Mouse (Mus musculus) telencephalon, adult 2 months (tissue): ENCODE measurements at regions not wholly inside any gene's neighbourhood (a gene's known extent, or its start where the extent isn't known, plus 50 kb on each side); places are given as distances from the start of the nearest gene placed in this dataset.

ENCODE experiments used
- DNase-seq: peaks from one replicate; pipeline ENCODE4 v3.0.0-alpha.2; 2011; ENCODE audit warnings: low read depth, low spot score

- no peak for DNase-seq
Observed at GRCm38 (mm10) chr9:23024061-23024460, 198.8 kb upstream of the Bmper start.

- DNase-seq = no peak
Observed at GRCm38 (mm10) chr9:23025247-23025646, 197.6 kb upstream of the Bmper start.

DNA sequence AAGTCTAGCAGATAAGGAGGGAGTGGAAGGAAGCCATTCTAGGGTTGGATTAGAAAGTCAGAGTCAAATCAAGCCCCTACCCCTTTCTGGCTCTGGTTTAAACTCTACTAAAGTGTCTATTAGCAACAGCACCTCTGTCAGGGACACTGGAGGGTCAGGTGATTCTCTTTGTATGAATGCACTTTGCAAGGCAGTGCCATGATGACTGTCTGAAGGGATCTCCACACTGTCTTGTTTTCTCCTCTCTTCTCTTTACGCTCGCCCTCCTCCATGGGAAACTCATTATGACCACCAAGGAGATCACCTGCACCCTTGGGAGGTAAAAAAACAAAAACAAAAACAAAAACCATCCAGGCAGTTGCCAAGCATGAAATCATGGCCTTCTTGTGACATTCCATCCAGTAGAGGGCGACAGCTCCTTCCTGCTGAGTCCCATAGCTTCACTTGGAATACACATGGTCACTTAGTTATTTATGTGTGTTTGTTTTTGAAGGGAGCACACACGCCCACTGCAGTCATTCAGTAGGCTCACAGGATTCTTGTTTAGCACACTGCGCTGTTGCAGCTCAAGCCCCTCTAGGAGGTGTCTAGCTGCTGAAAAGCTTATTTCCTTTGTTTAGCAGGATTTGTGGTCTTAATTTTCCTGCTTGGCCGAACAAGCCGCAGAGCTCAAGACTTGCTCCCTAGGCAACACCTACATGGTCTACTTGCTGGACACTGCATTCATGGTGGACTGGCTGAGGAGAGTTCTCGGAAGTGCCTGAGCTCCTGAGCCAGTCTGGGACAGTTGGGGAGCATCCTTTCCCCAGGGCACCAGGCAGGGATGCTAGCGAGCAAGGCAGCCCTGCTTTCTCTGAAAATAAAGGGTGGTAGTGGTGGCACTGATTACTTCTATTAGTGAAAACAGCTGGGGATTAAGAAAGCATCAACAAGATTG lies 195.2 kb upstream of the Bmper start:
- DNase-seq = peak; percentile 46

GRCm38 (mm10) chr9:23029421-23029820 lies 193.5 kb upstream of the Bmper start:
- DNase-seq = no peak

- DNase-seq = no peak
Observed at GRCm38 (mm10) chr9:23030138-23030537, 192.7 kb upstream of the Bmper start.

GRCm38 (mm10) chr9:23030546-23030945 lies 192.3 kb upstream of the Bmper start:
- no peak for DNase-seq

DNA sequence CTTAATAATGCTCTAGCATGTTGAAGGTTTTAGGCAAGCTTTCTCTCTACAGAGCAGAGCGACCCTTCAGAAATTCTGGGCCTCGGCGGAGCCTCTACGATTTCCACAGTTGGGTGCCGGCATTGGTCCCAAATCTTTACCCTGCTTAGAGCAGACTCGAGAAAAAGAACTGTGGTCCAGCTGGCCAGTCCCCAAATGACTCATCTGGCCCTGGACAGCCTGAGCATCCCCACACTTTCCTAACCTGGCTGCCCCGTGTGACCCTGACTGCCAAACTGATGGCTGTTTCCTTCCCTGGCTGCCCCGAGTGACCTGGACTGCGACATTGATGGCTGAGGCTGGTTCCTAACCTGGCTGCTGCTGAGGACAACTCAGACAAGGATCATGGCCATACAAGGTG lies 191.0 kb upstream of the Bmper start:
- DNase-seq = no peak

DNA sequence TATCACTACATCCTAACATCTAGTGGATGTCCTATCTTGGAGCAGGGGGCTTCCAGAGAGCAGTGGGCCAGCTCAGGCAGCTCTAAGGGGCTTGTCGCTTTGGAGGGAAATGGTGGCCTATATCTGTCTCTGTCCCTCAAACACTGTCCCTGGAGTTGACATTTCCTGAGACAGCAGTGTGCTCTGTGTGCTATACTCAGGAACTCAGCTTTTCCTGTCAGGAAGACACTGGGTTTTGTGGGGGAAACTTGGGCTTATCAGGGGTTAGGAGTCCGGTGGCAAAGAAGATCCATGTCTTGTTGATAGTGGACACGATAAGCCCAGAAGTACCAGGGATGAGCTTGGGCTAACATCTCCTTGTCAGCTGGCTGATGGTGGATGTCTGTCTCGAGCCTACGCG lies 187.6 kb upstream of the Bmper start:
- DNase-seq = no peak

DNA sequence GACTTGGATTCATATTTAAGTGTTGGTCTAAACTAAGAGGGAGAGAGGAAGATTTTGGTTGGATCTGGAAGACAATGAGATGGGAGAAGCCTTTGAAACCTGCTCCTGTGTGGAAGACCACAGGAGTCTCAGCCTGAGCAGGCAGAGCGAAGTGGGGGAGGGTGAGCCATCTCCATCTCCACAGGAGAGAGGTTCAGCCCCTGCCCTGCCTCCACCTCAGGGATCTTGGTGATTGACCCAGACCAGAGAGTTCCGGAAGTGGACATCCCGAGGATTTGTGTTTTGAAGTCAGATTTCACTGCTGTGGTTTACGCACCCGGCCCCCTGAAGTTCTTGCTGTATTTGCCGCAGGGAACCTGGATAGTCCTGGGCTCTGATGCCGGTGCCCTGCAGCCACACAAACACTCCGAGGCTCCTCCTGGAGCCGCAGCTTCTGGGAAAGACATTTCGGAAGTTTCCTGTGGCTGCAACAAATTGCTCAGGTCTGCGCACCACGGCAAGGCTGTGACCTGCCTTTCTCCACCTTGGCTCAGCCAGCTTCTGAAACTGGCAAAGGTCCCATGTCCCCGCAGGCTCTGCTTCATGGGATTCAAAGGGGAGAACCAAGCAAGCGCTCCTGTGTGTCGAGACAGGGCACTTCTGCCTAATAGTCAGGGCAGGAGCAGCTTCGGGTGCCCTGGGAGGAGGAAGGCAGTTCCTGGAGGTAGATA lies 186.8 kb upstream of the Bmper start:
- DNase-seq = no peak

- DNase-seq = no peak
Observed at GRCm38 (mm10) chr9:23037513-23037914, 185.4 kb upstream of the Bmper start.

- no peak for DNase-seq
Observed at GRCm38 (mm10) chr9:23039588-23039987, 183.3 kb upstream of the Bmper start.

GRCm38 (mm10) chr9:23041025-23041424 lies 181.9 kb upstream of the Bmper start:
- no peak for DNase-seq

DNA sequence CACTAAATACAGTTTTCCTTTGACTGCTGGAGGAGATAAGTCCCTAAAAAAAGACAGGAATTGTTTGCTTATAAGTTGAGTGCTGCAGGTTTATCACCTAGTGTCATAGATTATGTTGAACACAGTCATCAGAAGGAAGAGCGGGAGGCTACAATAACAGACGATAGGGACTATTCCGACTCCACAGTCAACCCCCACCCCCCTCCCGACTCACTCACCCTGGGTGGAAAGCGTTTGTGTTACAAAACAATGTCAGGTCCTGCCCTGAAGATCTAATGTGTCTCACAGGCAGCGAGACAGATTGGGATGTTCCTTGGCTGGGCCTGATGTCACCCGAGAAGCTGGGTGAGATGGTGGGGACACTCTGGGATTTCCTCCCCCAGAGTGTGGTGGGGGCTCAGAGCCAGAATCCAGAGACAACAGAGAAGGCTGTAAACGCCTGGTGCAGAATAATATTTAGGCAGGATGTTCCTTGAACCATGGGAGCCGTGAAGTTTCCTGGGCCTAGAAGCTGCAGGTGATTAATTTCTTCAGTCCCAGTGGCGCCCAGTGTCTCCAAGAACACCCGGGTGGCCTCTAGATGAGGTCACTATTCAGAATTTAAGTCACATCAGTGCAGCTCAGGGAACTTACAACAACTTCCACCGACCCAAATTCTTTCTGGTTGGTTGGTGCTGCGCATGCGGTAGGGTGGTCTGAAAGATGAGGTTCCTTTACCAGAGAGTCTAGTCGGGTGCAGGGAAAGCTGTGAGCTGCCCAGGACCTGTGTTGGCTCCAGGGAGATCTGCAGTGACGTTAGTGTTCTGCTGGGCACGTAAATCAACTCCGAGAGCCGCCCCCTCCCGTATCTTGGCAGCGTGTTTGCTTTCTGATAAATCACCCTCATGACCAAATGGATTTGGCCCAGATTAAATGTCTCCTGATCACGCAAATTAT lies 181.1 kb upstream of the Bmper start:
- DNase-seq = no peak

GRCm38 (mm10) chr9:23043006-23043405 lies 179.9 kb upstream of the Bmper start:
- no peak for DNase-seq

DNA sequence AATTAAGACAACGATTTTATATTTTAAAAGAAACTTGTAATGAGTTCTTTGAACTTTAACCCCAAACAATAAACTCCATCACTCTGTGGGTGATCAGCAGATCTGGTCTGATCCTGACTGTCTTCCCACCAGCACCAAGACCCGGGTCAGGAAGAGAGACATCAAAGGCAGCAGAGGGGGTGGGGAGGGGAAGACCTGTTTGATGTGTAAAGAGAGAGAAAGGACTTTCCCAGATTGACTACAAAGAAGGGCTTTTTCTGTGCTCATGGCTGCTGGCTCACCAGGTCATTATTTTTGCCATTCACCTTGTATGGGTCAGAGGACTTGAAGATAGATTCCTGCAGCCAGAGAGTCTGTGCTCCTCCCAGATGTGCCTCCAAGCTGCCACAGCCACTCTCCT lies 177.4 kb upstream of the Bmper start:
- DNase-seq = no peak

- DNase-seq = no peak
Observed at GRCm38 (mm10) chr9:23050751-23051150, 172.1 kb upstream of the Bmper start.

GRCm38 (mm10) chr9:23059526-23059925 lies 163.3 kb upstream of the Bmper start:
- DNase-seq = no peak

DNA sequence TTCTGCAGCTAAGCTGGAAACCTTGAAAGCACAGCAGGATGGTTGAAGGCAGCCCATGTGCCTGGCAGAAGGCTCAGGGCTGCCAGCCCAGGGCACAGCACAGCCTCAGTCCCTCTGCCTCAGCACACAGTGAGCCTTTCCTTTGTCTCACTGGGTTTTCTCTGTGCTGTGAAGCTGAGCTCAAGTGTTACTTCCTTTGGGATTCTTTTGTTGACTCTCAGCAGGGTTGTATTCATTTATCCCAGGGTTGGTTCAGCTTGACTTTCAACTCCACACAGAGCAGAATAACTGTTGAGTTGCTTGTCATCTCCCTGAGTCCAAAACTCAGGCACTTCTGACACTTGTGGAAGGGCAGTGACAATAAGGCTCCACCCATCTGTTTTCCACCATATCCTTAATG lies 162.3 kb upstream of the Bmper start:
- DNase-seq = no peak

GRCm38 (mm10) chr9:23061179-23061929 lies 161.5 kb upstream of the Bmper start:
- DNase-seq = no peak

GRCm38 (mm10) chr9:23062057-23062655 lies 160.7 kb upstream of the Bmper start:
- no peak for DNase-seq
